Mouse (Mus musculus): ENCODE measurements around the gene Fbxo47. TPM values are rescaled to one million over a fixed set of nuclear protein-coding genes. Genes with fewer than 3 reads are reported as not detected.
A peak's percentile ranks its signal among the peaks of the same experiment; 100 is the strongest.
"Not testable (repeated sequence)": the region's sequence is repeated elsewhere in the genome, so short reads cannot be mapped to it uniquely, and the experiment has no call there.

Gene Fbxo47
- total RNA-seq, 2 experiments from 2014 or later, result 1.9 to 3.7 TPM

DNA sequence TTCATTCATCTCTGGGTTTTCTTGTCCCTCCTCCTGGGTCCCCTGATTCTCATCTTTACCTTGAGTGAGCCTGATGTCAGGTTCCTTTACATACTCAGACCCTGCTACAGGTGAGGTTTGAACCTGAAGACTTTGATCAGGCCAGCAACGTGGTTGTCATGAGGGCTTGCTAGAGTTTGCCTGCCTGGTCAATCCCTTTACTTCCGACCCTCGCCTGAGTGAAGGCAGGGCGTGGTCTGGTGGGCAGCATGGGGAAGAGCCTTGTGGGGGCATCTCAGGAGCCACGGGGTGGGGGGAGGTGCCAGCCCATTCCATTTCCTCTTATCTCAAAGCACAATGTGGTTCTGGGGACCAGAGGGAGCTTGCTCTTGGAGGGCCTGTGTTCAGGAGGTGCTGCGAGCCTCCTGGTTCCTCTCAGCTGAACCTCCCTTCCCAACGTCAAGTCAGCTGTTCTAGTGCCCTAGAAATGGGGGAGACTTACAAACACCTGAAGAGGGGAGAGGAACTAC lies 46.3 kb downstream of the Fbxo47 start:
- intact Hi-C loops (cut with DNase I), result no loop called here
- DNase-seq (ENCODE audit: low spot score in 2 of 2), result peak in 1 of 2 experiments; percentile 2

DNA sequence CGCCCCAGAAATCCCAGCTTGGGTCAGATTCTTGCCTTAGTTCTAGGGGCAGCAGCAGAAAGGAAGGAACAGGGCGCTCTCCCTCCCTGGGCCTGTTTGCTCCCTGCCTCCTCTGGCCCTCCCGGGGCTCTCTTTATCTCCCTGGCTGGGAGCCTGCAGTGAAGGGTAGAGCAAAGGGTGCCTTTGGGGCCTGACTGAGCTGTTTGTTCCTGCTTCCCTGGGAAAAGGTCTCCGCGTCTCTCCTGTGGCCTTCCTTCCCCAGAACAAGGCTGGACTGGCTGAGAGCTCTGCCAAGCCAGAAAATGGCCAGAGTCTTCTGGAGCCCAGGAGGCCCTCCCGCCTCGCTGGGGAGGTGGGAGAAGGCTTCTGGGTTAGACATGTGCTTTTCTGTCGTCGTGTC lies 46.9 kb downstream of the Fbxo47 start:
- intact Hi-C loops (cut with DNase I); DNase-seq (ENCODE audit: low spot score in 2 of 2): not testable (repeated sequence)

GRCm38 (mm10) chr11:97836541-97836940 lies 47.4 kb downstream of the Fbxo47 start:
- no peak for DNase-seq (ENCODE audit: low spot score in 2 of 2)
- intact Hi-C loops (cut with DNase I), result no loop called here

DNA sequence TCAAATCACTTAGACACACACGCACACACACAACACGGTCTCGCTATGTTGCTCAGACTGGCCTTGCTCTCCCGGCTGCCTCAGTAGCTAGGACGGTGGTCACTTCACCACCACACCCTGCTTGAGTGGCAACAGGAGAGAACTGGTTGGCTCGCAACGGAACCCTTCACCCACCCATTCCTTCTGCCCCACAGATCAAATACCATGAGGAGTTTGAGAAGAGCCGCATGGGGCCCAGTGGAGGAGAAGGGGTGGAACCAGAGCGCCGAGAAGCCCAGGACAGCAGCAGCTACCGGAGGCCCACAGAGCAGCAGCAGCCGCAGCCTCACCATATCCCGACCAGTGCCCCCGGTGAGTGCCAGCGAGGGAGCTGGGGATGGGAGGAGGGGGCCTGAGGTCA lies 50.6 kb downstream of the Fbxo47 start:
- DNase-seq (ENCODE audit: low spot score in 2 of 2), result no peak
- intact Hi-C loops (cut with DNase I), result no loop called here

GRCm38 (mm10) chr11:97832001-97832400 lies 52.0 kb downstream of the Fbxo47 start:
- intact Hi-C loops (cut with DNase I), result no loop called here
- no peak for DNase-seq (ENCODE audit: low spot score in 2 of 2)

DNA sequence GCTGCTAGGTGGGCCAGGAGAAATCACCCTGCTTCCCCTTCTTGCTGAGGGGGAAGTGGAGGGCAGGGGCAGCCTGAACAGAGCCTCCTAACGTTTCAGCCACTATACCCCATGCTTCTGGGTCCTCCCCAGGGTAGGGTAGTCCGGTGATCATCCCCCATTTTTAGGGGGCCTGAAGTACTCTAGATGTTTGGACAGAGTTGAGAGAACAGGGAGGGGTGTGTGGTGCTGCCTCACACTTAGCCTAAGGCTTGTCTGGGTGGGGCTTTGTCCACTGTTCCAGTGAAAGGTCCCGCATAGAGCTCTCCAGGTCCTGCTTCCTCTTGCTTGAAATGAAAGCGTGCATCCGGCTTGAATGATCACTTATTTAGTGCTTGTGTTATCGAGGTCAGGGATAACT lies 53.5 kb downstream of the Fbxo47 start:
- intact Hi-C loops (cut with DNase I), result no loop called here
- DNase-seq (ENCODE audit: low spot score in 2 of 2), result no peak

GRCm38 (mm10) chr11:97829913-97830476 lies 54.0 kb downstream of the Fbxo47 start:
- no peak for DNase-seq (ENCODE audit: low spot score in 2 of 2)
- intact Hi-C loops (cut with DNase I), result no loop called here

DNA sequence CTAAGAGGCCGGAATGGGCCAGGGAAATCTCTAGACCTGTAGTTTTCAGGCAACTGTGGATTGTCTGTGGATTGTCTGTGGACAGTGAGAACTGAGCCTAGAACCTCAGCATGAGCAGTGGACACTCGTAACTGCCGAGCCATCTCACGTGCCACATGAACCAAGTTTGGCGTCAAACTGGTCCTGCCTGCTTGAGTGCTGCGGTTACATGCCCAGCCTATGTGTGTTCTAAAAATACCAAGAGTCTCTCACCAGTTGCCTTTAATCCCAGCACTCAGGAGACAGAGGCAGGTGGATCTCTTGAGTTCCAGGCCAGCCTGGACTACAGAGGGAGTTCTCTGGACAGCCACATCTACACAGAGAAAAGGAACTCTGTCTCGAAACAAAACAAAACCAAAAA lies 54.6 kb downstream of the Fbxo47 start:
- DNase-seq (ENCODE audit: low spot score in 2 of 2), result no peak

GRCm38 (mm10) chr11:97827654-97828053 lies 56.3 kb downstream of the Fbxo47 start:
- intact Hi-C loops (cut with DNase I), result no loop called here
- DNase-seq (ENCODE audit: low spot score in 2 of 2), result no peak

More for the DNA sequence above, 54.6 kb downstream of the Fbxo47 start:
- intact Hi-C loops (cut with DNase I), result no loop called here

DNA sequence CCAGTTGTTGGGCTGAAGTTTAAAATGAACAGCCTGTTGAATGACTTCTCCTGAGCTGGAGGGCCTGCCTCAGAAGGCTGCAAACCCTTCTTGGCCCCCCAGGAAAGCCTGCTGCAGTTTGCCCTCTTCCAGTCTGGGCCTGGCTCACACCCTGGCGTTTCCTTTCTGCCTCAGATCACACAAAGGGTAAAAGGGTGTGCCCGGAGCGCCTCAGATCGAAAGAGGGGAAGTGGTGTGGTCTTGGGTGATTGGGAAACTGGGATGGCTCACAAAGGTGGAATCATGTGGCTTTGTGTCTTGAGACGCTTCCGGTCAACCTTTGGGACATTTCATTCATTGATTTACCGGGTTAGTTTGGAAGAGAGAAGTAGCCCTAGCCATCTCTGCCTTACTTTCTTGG lies 57.5 kb downstream of the Fbxo47 start:
- intact Hi-C loops (cut with DNase I), result no loop called here
- no peak for DNase-seq (ENCODE audit: low spot score in 2 of 2)

DNA sequence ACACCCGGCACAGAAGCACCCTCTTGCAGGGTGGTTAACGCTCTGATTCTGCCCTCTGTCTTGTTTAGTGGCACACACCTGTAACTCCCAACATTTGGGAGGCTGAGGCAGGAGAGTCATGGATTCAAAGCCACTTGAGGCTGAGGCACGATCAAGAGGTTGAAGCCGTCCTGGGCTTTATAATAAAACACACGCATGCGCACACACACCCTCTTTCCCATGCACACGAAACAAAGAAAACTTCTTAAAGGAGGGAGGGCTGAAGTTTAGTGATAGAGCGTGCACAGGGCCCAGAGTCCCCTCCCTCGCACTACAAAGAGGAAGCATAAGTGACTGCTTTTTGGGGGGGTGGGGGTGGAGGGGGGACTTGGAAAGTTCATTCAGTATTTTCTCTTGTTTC lies 58.0 kb downstream of the Fbxo47 start:
- DNase-seq (ENCODE audit: low spot score in 2 of 2), result no peak
- intact Hi-C loops (cut with DNase I), result no loop called here

GRCm38 (mm10) chr11:97825295-97825694 lies 58.7 kb downstream of the Fbxo47 start:
- intact Hi-C loops (cut with DNase I), result no loop called here
- DNase-seq (ENCODE audit: low spot score in 2 of 2), result no peak

GRCm38 (mm10) chr11:97824895-97825294 lies 59.1 kb downstream of the Fbxo47 start:
- no peak for DNase-seq (ENCODE audit: low spot score in 2 of 2)
- intact Hi-C loops (cut with DNase I), result no loop called here

DNA sequence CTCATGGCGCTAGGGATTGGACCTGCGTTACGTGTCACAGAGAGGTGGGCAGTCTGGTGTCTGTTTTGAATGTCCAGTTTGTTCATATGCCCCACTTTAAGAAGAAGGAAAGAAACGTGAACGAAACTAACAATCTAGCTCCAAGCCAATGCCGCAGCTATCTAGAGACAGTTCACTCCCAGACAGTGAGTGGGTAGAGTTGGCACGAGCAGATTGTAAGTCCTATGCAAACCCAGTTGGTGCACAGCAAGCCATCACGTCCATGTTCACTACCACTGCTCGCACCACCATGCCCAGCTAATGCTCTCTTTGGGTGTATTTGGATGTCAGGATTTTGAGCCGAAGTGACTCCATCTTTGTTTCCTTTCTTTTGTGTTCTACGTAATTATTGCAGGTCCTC lies 59.8 kb downstream of the Fbxo47 start:
- intact Hi-C loops (cut with DNase I), result no loop called here
- DNase-seq (ENCODE audit: low spot score in 2 of 2), result no peak

DNA sequence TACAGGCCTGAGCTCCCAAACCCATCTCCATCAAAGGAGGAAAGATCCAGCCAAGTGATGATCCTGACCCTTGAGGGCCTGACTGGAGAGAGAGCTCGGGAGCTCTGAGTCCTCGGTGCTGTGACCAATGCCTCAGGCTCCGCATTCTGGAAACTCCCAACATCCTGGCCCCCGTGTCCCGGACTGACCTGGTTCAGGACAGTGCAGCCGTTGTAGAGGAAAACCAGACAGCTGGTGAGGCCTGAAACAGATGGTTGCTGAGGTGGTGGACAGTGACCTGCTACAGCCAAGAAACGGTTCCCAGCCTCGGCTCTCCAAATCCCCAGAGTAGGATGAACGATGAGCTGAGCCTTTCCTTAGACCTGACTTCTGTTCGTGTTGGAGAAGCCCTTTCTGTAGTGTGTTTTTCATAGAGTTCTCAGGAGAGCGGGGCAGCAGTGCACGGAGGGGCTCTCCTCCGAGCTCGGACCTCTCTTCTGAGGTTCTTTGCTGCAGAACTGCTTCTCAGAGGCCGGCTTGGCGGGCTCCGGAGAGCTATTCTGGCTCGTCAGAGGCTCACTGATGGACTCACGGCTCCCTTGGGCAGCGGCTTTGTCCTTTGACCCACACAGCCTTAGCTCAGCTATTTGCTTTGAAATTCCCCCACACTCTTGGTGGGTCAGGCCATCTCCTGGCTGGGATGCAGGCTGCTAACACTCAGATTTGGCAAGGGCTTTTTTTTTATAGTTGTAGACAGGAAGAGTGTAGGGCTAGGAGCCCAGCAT lies 60.9 kb downstream of the Fbxo47 start:
- intact Hi-C loops (cut with DNase I), result no loop called here
- DNase-seq (ENCODE audit: low spot score in 2 of 2), result no peak

GRCm38 (mm10) chr11:97821401-97822064 lies 62.4 kb downstream of the Fbxo47 start:
- no peak for DNase-seq (ENCODE audit: low spot score in 2 of 2)
- intact Hi-C loops (cut with DNase I), result no loop called here

DNA sequence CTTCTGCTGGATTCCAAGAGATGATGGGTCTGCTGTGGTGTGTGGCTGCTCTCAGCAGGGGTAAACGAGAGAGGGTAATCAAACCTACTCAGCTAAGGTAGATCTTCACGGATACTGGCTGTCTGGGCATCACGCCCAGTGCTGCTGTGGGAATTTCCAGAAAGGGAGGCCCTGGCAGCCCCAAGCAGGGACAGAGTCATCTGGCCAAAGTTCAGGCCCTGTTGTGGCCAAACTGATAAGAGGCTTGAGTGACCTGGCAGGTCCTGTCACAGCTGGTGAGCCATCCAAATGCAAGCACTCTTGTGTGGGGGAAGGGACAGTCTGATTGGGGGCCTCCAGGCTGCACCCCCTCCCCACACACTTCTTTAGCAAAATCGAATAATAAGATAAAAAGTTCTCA lies 63.1 kb downstream of the Fbxo47 start:
- no peak for DNase-seq (ENCODE audit: low spot score in 2 of 2)
- intact Hi-C loops (cut with DNase I), result no loop called here

DNA sequence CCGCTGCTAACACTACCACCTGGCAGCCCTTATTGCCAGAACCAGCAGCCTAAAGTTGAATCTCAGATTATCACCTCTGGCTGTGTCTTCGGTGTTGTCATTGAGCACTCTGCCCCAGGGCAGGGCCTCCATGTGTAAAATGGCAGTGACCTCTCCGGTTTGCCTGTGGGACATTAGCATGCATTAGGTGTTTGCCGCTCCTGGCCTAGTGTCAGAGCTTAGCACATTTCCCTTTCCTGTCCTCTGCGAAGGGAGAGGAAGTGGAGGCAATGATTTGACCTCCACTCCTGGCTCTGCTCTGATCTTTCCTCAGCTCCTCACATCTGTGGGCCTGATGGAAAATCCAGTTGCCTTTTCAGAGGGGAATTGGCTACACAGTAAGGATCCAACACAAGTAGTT lies 64.0 kb downstream of the Fbxo47 start:
- intact Hi-C loops (cut with DNase I), result no loop called here
- no peak for DNase-seq (ENCODE audit: low spot score in 2 of 2)

DNA sequence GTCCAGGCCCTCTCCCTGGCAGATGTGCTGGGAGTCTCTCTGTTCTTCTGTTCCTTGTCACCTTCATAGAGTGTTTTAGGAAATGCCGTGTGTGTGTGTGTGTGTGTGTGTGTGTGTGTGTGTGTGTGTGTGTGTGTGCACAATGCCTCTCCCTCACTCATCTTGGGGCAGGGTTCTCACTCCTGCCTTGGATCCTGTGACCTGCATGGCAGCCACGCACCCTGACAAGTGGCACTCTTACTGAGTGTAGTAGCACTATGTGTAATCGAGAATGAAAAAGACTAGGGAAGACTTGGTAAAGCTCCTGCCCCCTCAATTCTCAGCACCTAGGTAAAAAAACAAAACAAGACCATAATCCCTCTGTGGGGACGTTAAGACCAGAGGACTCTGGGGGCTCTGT lies 64.9 kb downstream of the Fbxo47 start:
- intact Hi-C loops (cut with DNase I), result no loop called here

GRCm38 (mm10) chr11:97818571-97818970 lies 65.4 kb downstream of the Fbxo47 start:
- DNase-seq (ENCODE audit: low spot score in 2 of 2), result no peak
- intact Hi-C loops (cut with DNase I), result no loop called here

More for the DNA sequence above, 64.9 kb downstream of the Fbxo47 start:
- no peak for DNase-seq (ENCODE audit: low spot score in 2 of 2)

DNA sequence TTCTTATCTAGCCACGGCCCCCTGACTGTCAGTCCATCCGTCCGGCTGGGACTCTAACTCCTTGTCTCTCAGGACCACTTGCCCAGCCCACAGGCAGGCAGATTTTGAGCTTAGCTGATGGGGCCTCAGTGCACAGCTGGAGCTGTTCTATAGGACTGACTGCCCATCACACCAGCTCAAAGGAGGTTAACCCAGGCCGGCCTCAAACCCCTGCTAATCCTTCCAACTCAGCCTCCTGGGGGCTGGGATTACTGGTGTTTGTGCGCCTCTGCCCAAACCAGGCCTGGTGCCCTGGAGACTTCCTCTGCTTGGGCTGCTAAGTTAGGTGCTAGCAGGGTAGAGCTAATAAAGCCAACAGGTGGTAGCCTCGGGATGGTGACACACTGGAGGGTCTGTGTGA lies 66.0 kb downstream of the Fbxo47 start:
- DNase-seq (ENCODE audit: low spot score in 2 of 2), result no peak
- intact Hi-C loops (cut with DNase I), result no loop called here
